Mouse (Mus musculus): Measurements from ENCODE around the gene Gp1bb.
A peak's percentile ranks its signal among the peaks of the same experiment; 100 is the strongest.

Gene Gp1bb

DNA sequence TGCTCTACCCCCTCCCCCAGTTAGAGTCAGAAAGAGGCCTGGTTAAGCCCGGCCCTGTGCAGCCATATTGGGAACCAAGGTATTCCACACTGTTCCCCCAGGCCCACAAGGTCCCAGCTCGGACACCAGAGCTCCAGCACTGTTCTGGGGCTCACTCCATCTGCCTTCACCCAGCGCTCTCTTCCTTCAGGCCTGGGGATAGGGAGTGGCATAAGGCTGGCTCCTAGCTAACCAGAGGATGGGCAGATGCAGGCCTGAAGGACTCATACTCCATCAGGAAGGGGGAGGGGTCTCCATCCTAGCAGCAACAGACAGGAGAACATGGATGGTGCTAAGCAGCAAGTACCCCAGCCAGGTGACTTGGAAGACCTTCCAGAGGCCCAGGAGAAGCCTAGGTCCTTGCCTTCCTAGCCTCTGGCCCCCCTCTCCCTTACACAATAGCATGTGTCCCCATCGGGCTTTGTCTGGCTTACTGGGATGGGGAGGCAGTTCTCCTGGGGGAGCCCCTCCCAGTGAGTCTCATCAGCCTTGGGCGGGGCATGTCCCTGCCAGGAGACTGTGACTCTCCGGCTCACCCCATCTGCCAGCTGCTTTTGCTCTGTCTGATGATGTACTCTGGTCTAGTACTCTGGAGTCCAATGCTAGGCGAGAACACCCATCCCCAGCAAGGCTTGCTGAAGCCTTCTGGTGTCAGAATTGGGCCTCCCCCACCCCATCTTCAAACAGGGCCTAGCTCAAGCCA is 6.2 kb upstream of the Gp1bb start:
- DNase-seq, result no peak

DNA sequence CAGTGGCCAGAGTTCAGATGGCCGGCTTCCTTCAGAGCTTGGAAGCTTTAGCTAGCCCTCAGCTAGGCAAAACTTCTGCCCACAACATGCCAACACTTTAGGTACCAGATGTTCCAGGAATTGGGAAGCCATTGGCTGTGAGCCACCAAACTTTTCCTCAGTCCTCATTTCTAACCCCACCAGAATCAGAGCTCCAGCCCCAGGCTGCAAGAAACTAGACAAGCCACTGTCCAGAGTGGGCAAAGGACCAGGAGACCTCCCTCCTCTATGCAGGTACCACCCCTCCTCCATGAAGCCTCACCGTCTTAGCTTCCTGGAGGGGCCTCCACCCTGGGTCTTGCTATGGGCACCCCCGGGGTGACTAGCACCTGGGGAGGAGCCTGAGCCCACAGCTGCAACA is 5.0 kb upstream of the Gp1bb start:
- no peak for DNase-seq

DNA sequence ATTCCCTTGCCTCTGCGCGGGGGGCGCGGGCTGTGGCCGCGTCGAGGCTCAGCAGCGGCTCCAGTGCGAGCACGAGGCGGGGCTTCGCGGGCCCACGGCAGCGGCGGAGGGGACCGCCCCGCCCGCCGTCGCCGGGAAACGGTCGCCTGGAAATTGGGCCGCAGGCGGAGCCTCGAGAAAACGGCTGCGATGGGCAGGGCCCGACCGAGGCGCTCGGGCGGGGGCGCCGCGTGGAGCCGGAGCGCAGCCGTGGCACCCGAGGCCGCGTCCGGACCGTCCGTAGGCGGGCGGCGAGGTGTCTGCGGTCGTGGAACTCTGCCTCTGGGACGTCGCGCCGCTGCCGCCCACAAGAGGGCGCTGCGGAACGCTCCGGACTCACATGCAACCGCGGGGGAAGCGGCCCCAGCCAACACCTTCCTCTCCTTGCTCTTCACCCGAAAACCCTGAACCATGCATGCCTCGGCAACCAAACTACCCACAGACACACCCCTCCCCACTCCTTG is 4.2 kb upstream of the Gp1bb start, which contains the start of gene Gm49601:
Gm49601 (minus strand) TSS at position 52 of the 503 bp plus-strand sequence.
- peak; percentile 86 to 90 for DNase-seq

DNA sequence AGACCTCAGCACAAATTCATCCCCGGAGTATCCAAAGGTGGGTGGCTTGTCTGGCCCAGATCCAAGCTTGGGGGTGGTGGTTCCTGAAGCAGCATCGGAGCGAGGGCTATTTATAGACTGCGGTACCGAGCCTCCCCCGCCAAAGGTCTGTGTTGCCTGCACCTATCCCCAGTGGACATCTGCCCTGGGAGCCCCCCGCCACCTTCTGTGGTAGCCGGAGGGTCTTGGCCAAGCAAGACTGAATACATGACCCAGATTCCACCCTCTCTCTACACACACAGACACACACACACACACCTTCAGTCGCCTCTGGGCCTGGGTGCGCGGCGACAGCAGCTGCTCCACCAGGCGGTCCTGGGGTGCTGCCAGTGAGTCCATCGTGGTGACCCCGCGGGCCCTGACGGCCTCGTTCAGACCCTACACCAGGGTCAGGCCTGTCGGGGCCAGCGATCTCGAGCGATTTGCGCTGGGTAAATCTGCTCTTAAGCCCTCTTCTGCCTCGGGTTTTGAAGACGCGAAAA is 3.6 kb upstream of the Gp1bb start:
- DNase-seq, result no peak

DNA sequence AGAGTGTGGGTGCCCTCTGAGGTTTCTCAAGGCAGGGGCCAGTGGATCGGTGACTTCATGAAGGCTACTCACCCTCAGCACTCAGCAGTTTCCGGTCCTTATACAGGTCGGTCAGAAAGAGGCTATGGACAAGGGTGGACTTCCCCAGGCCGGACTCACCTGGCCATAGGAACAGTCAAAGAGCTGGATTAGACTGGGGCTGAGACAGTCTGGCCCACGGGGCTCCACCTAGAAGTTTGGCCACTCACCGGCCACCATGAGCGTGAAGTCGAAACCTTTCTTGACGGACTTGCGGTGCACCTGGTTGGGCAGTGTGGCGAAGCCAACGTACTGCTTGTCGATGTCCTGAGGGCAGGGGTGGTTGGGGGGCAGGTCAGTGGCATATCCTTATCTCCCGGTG is 2.9 kb upstream of the Gp1bb start:
- no peak for DNase-seq

DNA sequence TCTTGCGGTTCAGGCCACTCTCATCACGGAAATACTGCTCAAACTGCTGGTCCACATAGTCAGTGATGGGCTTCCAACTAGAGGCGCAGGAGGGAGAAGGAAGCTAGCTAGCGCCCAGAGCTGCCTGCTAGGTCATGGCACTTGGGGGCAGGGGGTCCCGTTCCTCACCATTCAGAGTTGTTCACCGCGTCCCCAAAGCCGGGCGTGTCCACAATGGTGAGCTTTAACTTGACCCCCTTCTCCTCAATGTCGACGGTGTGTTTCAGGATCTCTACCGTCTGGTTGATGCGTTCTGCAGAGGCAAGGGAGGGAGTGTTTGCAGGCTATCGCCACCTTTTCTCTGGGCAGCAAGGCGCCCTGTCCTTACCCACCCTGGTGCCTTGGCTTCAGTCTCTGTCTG is 2.4 kb upstream of the Gp1bb start:
- DNase-seq, result no peak

DNA sequence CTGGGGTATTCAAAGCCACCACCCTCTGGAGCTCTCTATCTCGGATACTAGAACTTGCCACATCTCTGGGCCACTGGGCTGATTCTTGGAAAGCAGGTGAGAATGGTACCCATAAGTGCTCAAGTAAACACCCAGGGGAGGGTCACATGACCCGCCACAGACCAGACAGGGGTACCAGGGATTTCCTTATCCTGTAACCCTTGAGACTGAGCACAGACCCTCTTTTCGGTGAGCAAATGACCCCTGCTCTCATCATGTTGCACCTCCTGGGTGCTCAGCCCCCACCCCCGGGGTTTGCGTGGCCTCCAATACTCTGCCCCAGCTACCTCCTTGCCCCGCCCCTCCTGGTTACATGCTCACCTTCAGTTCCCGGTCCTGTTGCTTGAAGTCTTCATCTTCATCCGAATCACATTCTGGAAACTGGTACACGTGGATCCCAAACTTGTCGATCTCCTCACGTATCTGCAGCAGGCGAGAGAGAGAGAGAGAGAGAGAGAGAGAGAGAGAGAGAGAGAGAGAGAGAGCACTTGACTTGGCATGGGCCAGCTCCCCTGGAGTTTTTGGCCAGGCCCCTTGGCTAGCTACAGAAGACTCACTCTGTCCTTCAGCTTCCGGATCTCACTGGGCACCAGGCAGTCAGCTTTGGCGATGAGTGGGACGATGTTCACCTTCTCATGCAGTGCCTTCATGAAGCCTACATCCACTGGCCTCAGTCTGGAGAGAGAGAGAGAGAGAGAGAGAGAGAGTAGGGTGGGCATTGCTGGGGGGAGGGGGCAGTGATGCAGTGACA is 1.7 kb upstream of the Gp1bb start:
- DNase-seq, result no peak

DNA sequence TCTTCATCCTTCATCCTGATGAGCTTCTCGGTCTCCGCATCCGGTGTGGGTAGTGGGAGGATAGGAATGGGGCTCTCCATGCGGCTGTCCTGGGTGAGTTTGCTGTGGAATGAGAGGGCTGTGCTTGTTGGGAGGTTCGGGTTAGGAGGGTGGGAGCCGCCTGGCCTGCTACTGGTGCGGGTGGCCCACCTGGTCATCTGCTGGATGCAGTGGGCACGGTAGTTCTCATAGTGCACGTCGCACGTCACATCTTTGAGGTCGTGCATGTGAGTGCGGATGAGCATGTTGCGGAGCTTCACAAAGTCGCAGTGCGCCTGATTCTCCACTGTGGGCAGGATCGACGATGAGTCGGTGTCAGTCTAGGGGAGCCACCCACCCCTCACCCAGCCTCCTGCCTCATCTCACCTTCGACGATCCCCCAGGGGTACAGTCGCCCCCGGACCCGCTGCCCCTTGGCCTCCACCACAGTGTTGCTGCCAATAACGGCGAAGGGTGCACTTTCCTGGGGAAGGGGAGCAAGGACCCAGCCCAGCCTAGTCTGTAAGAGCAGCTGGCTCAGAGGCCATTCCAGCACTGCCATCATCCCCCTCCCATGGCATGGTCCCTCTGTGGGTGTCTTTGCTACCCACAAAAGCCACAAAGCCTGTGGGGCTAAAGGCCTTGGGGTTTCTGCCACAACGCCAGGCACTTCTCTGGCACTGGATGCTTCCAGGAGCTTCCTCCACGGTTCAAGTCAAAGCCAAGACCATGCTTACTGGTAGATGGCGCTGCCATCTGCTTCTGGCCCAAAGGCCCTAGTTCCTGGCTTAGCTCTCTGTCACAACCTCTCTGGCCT is 930 bp upstream of the Gp1bb start:
- DNase-seq, result no peak

DNA sequence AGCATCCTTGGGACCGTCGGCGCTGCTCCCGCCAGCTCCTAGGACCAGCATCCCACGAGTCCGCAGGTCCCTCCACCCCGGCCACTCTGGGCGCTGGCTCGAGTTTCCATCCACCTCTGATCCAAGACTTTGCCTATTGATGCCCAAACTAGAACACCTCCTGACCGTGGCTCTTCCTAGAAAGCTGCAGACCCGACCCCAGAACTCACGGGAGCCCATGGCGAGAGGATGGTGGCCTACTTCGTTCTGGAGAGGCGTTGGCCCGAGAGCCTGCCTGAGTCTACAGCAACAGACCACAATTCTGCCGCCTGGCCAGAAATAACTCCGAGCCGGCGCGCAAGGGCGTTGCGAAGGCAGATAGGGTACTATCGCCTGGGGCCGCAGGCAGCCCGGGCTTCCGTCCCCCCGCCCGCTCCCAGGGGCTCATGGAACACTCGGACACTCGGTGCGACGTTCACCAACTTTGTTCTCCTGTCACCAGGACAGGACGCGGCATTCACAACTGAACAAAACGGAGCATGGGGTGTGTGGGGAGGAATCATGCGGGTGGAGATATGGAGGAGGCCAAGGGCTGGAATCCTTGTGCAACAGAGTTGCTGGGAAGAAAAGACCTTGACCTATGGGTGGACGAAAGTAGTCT is 721 bp downstream of the Gp1bb start:
- no peak for DNase-seq

DNA sequence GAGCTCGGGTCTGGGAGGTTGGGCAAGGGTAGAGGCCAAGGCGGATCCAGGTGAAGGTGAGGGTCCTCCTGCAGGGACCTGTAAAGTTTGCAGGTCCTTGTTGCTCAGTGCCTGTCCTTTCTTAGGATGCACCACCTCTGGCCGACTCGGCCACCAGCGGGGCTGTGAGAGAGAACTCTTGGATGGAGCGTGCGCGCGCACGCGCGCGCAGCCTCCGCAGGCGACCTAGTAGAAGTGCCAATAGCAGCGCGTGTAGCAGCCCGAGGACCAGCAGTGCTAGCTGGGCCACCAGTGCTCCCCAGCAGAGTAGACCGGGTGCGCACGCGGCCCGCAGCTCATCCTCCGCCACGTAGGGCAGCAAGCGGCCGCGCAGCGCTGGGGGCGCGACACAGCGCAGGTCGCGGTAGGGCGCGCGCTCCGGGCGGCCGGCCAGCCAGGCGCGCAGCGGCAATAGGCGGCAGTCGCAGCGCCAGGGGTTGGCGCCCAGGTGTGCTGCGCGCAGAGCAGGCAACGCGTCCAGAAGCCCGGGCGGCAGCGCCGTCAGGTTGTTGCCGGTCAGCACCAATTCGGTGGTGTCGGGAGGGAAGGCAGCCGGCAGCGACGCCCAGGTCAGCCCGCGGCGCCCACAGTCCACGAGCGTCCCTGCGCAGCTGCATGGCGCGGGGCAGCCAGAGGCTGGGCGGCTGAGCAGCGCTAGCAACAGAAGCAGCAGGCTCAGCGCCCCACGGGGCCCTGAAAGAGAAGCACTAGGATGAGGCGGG is 1.4 kb downstream of the Gp1bb start:
- DNase-seq, result peak; percentile 65 to 73

DNA sequence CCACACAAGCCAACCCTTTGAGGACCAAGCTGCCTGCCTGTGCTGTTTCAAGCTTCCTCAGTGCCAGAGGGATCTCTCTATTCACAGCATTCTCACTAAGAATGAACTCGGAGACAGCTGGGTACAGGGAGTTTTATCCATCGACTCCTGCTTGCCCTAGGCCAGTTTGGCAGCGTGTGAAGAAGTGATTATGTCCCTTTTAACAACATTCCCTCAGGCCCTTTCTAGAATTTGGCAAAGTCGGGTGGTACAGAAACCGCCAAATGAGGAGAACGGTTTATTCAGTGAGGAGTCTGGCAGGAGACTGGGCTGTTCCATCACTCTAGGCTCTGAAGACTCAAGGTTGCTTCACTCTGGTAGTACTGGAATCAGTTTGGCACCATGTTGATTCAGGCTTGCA is 2.0 kb downstream of the Gp1bb start:
- DNase-seq, result no peak

DNA sequence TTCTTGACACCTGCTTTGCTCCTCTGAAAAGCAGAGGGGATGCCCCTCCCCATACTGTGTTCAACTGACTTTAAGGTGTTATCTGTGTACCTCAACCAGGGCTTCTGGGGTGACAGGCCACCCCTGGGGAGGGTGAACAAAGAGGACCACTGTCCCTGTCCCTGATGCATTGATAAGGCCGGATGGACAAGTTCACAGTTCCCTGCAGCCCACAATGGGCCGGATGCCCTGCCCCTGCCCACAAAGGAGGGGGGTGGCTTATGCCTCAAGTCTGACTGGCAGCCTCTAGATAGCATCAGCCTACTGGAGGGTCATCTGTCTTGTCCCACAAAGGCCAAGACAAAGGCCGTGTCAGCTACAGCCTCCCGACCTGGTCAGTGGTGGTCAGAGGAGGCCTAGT is 3.1 kb downstream of the Gp1bb start:
- no peak for DNase-seq

DNA sequence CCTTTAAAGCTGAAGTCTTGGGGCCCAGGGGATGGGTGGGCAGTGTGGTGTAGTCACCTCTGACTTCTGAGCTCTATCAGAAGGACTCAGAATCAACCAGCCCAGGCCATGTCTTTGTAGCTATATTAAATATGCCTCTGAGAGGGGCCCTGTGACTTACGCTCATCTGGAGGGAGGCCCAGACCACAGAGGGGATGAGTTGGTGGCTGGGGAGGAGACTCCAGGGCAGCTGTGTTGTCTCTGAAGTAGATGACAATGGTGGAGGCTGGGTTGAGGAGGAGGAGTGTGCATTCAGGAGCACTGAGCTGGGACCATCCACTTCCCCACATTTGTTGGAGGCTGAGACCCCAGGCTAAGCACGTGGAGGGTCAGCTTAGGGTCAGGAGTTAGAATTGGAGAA is 3.9 kb downstream of the Gp1bb start:
- peak in 1 of 2 experiments; percentile 52 for DNase-seq

DNA sequence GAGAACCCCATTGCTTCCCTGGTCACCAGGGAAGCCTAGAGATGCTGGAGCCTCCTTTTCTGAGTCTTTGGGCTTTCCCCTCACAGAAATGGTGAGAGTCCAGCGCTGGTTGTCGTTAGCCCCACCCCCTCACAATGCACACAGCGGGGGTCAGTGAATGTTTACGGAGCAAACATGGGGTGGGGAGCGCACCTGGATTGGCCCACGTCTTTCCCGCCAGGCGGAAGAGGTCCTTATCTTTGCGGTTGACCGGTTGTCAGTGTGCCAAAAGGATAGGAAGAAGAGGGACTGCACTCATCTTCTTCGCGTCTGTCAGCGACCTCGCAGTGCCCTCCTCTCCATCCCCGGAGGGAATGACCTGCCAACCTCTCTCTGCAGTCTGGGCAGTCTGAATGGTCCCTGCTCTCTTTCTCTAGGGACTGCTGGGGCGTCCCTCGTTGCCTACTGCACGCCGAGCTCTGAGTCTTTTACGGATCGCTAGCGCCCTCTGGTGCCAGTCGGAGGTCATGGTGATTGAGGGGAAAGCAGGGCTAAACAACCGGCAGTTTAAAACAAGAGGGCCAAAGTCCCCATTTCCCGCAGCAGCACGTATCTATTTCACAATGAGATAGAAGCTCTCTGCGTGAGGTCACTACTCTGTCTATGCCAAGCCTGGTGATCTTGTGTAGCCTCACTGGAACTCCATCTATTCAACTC is 4.7 kb downstream of the Gp1bb start:
- peak; percentile 93 to 94 for DNase-seq

DNA sequence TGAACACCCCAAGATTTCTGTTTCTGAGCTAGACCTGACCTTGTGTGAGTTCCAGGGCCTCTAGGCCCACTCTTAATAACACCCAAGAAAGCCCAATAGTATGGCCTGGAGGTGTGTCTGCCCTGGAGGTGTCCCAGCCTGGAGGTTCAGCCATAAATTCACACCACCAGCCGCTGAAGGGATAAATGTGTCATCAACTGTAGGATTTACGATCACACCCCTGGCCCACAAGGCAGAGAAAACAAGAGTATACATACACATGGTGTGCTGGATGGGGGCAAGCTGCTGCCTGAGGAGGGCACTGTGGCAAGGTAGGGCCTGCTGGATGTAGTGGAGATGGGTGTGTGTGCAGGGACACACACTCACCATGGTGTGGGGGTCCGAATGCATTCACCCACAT is 8.9 kb downstream of the Gp1bb start:
- DNase-seq, result no peak

DNA sequence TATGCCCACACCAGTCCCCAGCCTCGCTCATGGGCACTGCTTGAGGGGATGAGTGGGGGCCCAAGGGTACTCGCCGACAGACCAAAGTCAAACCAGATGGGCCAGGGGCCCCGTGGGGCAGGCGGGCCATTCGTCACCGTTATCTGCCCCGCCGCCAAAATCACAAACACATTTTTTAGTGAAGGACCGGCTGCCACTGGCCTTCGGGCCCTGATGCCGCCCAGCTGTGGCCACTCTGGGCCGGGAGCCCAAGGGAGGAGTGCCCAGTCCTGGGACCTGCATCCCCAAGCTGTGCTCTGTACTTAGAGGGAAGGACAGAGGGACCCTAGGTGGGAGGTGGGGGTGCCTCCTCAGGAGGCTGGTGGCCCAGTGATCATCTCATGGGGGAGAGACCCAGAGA is 10.5 kb downstream of the Gp1bb start:
- peak in 1 of 2 experiments; percentile 49 for DNase-seq

DNA sequence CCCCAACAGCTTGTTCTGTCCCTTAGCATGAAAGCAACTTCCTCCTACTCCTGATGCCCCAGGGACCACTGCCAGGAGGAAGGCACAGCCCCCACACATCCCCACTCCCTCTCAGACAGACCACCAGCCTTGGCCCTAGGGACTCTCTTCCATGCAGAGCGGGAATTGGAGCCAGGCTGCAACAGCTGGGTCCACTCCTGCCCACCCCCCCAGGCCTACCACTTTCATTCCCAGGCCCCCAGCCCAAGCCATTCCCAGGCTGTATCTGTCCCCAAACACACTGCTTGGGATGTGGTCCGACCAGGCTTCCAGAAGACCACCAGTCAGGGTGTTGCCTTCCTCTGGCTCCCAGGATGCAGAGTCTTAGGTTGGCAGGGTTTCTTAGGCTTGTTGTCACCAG is 13.1 kb downstream of the Gp1bb start:
- no peak for DNase-seq

DNA sequence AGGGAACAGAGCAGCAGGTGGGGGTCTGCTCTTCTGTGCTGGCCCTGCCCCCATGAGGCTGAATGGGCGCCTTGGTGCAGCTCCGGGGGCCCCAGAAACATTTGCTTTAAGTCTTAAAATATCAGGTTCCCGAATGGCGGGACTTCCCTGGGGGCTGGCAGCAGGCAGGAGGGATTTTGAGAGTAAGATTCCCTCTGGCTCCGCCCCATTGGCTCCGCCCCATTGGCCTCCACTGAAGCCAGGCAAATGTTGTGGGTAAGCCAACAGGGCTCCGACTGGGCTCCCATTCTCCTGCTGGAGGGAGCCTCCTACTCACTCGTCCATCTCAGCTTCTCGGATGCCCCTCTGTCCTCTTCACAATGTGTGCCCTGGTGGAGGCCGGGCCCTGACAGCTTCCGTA is 14.0 kb downstream of the Gp1bb start:
- DNase-seq, result peak; percentile 67 to 75

DNA sequence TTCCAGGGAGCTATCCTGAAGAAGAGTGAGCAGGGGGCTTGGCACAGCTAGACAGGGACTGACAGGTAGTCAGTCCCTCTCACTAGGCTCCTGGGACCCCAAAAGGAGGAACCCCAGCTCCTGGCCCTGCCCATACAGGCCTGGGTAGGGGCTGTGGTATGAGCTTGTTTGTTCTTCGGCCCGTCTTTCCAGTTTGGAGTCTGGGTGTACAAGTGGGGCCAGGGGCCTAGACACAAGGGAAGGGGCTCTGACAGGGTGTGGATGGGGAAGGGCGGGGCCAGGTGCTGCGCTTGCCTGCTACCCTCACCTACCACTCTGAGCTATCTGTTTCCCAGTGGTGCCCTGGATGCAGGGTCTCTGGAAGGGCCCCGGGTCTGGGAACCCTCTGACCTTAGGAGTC is 16.5 kb downstream of the Gp1bb start:
- no peak for DNase-seq

DNA sequence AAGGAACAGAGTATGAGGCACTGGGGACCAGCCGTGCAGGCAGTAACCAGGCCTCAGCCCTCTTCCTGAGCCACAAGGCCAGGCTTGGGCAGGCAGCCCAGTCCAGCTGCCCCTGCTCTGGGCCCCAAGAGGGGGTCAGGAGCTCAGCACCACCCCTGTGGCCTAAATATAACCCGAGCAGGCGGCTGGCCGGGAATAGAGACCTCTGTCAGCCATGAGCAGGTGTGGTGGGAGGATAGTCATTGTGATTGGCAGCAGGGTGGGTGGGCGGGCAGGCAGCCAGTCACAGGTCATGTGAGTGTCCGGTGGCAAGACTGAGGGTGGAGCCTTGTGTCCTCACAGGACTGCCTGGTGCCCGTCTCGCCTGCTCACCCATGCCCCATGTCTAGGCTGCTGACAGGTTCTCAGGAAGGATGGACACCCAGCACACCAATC is 17.9 kb downstream of the Gp1bb start:
- peak in 1 of 2 experiments; percentile 55 for DNase-seq

DNA sequence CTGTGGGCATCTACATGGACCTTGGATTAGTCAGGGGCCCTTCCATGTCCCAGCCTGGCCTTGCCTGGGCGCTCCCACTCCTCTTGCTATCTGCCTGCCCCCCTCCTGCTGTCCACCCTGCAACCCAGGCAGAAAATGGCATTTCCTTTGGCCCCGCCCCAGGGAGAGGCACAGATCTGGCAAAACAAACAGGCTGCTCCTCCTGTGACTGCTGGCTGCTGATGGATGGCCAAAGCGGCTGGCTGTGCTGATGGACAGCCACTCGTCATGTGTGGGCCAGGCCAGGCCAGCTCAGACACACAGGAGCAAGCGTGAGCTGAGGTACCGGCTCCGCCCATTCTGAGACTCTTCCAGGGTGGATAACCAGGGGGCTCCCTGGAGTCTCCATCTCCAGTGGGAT is 20.8 kb downstream of the Gp1bb start:
- peak in 1 of 2 experiments; percentile 36 for DNase-seq

All from kidney, postnatal 4 days (tissue).